Mouse (Mus musculus): ENCODE results near the gene Sf3a2.

- TF ChIP-seq POLR2A (IDR thresholded peaks at IDR 0.05; ENCODE audit: borderline replicate concordance, control insufficient read depth, low read depth, low read length) (no peak), CTCF (IDR thresholded peaks at IDR 0.05; ENCODE audit: control insufficient read depth, insufficient read depth, low read length) (no peak)
These were observed 13.1 kb upstream of the Sf3a2 start for GRCm38 (mm10) chr10:80784871-80785270.

Data from bone marrow, adult 2 months (tissue).